Mouse (Mus musculus) colon, adult 2 months (tissue): ENCODE data around the gene Hsd17b6. TPM values are rescaled to one million over a fixed set of nuclear protein-coding genes. Genes with fewer than 3 reads are reported as not detected.

ENCODE experiments used
- polyA plus RNA-seq: library from polyadenylated mRNA; depleted of rRNA; stranded (reverse); fragments of >200 nt; gene quantifications from 2 replicates; pipeline ENCODE4 v1.2.3, GENCODE M21; 2012; rRNA removed

Hsd17b6 gene
- not detected in 2 replicates for polyA plus RNA-seq

DNA sequence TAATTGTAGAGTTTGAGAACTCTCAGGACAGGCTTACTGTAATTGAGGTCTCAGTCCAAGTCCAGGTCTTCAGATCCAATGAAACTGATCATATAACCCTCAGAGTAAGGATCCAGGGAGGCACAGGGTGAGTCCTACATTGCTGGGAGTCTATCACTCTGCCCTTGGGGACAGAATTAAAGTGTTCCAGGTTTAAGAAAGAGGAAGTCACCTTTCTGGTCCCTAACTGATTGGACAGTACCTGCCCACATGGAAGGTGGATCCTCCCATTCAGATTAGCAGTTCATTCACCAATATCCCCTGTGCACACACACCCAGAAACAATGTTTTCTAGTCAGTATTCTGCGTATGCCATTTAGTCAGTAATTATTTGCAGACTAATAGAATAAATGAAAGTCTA is at the start of gene Hsd17b6:
Hsd17b6 (minus strand) TSS at position 166 of the 400 bp plus-strand sequence.

DNA sequence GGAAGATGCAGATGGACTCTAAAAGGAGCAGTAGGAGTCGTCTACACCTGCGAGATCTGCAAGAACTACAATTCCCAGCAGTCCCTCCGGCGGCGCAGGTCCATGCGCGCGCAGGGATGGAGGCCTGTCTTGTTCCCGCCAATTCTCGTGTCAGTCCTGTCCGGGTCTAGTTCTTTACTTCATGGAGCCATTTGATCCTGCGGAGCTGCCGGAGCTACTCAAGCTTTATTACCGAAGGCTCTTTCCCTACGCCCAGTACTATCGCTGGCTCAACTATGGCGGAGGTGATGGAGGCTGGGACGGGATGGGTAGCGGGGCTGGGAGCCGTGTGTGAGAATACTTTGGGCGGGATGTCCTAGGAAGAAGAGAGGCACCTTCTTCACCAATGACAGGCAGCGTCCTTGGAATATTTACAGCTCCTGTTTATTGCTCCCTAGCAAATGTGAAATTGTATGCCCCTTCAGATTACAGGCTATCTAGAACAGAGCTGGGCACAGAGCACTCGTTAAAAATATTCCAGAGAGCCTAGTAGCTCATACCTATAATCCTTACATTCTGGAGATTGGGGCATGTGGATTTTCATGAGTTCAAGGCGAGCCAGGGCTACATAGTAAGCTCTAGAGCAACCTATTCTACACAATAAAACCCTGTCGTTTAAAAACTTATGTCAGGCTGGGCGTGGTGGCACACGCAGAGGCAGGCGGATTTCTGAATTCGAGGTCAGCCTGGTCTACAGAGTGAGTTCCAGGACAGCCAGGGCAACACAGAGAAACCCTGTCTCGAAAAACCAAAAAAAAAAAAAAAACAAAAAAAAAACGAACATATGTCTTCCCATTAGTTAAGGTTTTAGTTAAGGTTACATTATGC is 7.9 kb upstream of the Hsd17b6 start, which contains the start of gene Prim1:
Prim1 (plus strand) TSS at position 101 of the 867 bp plus-strand sequence.

Other genes with a start within 250 kb of the Hsd17b6 start
- 0.21 and 0.34 TPM in 2 replicates for gene Rdh1, start 247.9 kb downstream of the Hsd17b6 start, polyA plus RNA-seq
- gene Rdh16f1, start 247.8 kb downstream of the Hsd17b6 start, polyA plus RNA-seq = 0.12 and 1.0 TPM in 2 replicates
- 7.8 and 13.4 TPM in 2 replicates for gene Rdh9, start 231.2 kb downstream of the Hsd17b6 start, polyA plus RNA-seq
- 11.2 and 12.1 TPM in 2 replicates for gene Rdh16, start 206.5 kb downstream of the Hsd17b6 start, polyA plus RNA-seq
- gene Rdh19, start 157.7 kb downstream of the Hsd17b6 start, polyA plus RNA-seq = 0.10 and 0.49 TPM in 2 replicates
- gene Rdh16f2, start 141.1 kb downstream of the Hsd17b6 start, polyA plus RNA-seq = 0.31 and 1.4 TPM in 2 replicates
- gene Rdh7, start 118.8 kb downstream of the Hsd17b6 start, polyA plus RNA-seq = 0.06 and 0.08 TPM in 2 replicates
- 0.27 TPM in 1 of 2 replicates, not detected in the other for gene Sdr9c7, start 109.1 kb downstream of the Hsd17b6 start, polyA plus RNA-seq
- gene Prim1, start 7.6 kb upstream of the Hsd17b6 start, polyA plus RNA-seq = 2.0 and 2.3 TPM in 2 replicates
- 168 and 269 TPM in 2 replicates for gene Naca, start 28.0 kb upstream of the Hsd17b6 start, polyA plus RNA-seq
- gene Ptges3, start 51.3 kb upstream of the Hsd17b6 start, polyA plus RNA-seq = 31.9 and 33.8 TPM in 2 replicates
- 5,215 and 5,581 TPM in 2 replicates for gene Atp5b, start 75.7 kb upstream of the Hsd17b6 start, polyA plus RNA-seq
- gene Baz2a, start 84.0 kb upstream of the Hsd17b6 start, polyA plus RNA-seq = 30.8 and 32.8 TPM in 2 replicates
- gene Rbms2, start 172.7 kb upstream of the Hsd17b6 start, polyA plus RNA-seq = 53.3 and 58.5 TPM in 2 replicates
- gene Gls2, start 186.8 kb upstream of the Hsd17b6 start, polyA plus RNA-seq = 7.5 and 8.4 TPM in 2 replicates
- gene Spryd4, start 204.2 kb upstream of the Hsd17b6 start, polyA plus RNA-seq = 10.3 and 13.3 TPM in 2 replicates
- not detected in 2 replicates for gene Mip, start 218.2 kb upstream of the Hsd17b6 start, polyA plus RNA-seq
- 2.1 and 3.0 TPM in 2 replicates for gene Timeless, start 224.5 kb upstream of the Hsd17b6 start, polyA plus RNA-seq
- gene Apon, start 246.5 kb upstream of the Hsd17b6 start, polyA plus RNA-seq = 0.12 TPM in 2 replicates